9 mouse cellular contexts compared by ENCODE assay signal in the genomic region with DNA sequence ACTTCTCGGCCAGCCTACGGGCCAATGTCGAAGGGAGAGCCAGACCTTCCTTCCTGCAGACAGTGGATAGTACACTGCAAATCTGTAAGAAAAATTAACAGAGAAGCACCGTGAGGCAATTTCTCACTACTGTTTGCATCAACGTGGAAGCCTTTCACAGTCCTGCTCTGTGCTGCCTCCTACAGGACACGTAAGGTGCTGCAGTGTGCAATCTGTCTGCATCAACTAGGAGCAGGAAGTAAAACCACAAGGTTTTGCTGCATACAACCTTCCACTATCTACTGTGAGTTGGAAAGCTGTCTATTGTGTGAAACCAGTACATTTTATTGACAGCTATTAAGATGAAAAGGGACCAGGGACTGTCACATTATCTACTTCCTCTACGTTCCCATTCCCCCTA. TPM values are rescaled to one million over a fixed set of nuclear protein-coding genes. Genes with fewer than 3 reads are reported as not detected.
DNase-seq lines count a peak whose midpoint lies in the region; ATAC-seq and TF ChIP-seq lines count a peak whose summit lies in the region.
"Had no signal": no experiment of that assay in that cellular context is flagged by ENCODE, and none has a peak within 500 bp of the region (broad histone marks: within the 10 kb centered on the region; RNA-seq: fewer than 3 reads in every experiment).

No protein-coding gene starts in this region.

- no peak overlapping the region for H3K4me2 ChIP-seq in kidney, embryonic 15.5 days

- 96% methylated on average over 7 of the region's 7 CpGs for WGBS in kidney, embryonic 15.5 days

- peaks cover 5% of the 10 kb centered on the region for H3K4me1 ChIP-seq in kidney, embryonic 15.5 days
- H3K4me1 ChIP-seq in ES-E14 (ENCODE audit: control insufficient read depth in 2 of 2, insufficient read depth in 2 of 2, low read length in 2 of 2, poor library complexity in 1 of 2), result no peaks in the 10 kb centered on the region
- no peaks in the 10 kb centered on the region for H3K4me1 ChIP-seq in cortical plate, adult 2 months (ENCODE audit: control insufficient read depth, insufficient read depth, low read length)

- TF ChIP-seq POLR2A in cortical plate, adult 2 months (IDR thresholded peaks at IDR 0.05; ENCODE audit: extremely low read depth, insufficient read depth, low read length), result no peak

- peak; percentile 18 to 20 for DNase-seq in kidney, postnatal 4 days
- DNase-seq in ES-E14 (ENCODE audit: low read depth, low spot score), result peak; percentile 62
- DNase-seq in retina, postnatal 1 day, result peak; percentile 22
- no peak for DNase-seq in layer of hippocampus, adult 9-10 months (ENCODE audit: low spot score)
- no peak for DNase-seq in adrenal gland, adult 2 months
- no peak for DNase-seq in left cerebral cortex, adult 9 months (ENCODE audit: low spot score in 2 of 2)

- no peaks in the 10 kb centered on the region for H3K27me3 ChIP-seq in kidney, embryonic 15.5 days

- no peak overlapping the region for H3K27ac ChIP-seq in kidney, embryonic 15.5 days
- H3K27ac ChIP-seq in ES-E14 (ENCODE audit: insufficient read depth, low read depth, low read length, poor library complexity, severe bottlenecking), result no peak overlapping the region
- H3K27ac ChIP-seq in cortical plate, adult 2 months (ENCODE audit: insufficient read depth, low read length), result no peak overlapping the region

- H3K4me3 ChIP-seq in kidney, embryonic 15.5 days (replicated peaks), result no peak overlapping the region
- H3K4me3 ChIP-seq in ES-E14 (ENCODE audit: insufficient read depth in 1 of 2, low read depth in 1 of 2, low read length in 2 of 2, poor library complexity in 1 of 2, severe bottlenecking in 1 of 2), result no peak overlapping the region
- H3K4me3 ChIP-seq in cortical plate, adult 2 months (ENCODE audit: insufficient read depth, low read length), result no peak overlapping the region

- in situ Hi-C loops in ES-E14 (cut with MboI; ENCODE audit: low sequenced_read_pairs in 2 of 2, unreplicated experiment in 2 of 2), result no loop called here

- peaks cover 94% of the 10 kb centered on the region for H3K36me3 ChIP-seq in kidney, embryonic 15.5 days
- H3K36me3 ChIP-seq in ES-E14 (ENCODE audit: control insufficient read depth, insufficient read depth, low read length, poor library complexity, severe bottlenecking), result peaks cover 28% of the 10 kb centered on the region

- peak; percentile 31; the same call in 1 of the 2 replicates for TF ChIP-seq CTCF in cortical plate, adult 2 months (IDR thresholded peaks at IDR 0.05; ENCODE audit: extremely low read depth, insufficient read depth, low read length)

- no peaks in the 10 kb centered on the region for H3K9me3 ChIP-seq in kidney, embryonic 15.5 days (replicated peaks)
- H3K9me3 ChIP-seq in ES-E14 (ENCODE audit: control insufficient read depth, insufficient read depth, low read depth, low read length), result no peaks in the 10 kb centered on the region

- no peak overlapping the region for H3K9ac ChIP-seq in kidney, embryonic 15.5 days
- H3K9ac ChIP-seq in ES-E14 (ENCODE audit: insufficient read depth, low read depth, low read length, poor library complexity, severe bottlenecking), result no peak overlapping the region

- no peak for ATAC-seq in kidney, embryonic 15.5 days (replicated peaks; ENCODE audit: low FRiP score)

TF ChIP-seq in ES-E14, 5 proteins besides CTCF, POLR2A, EP300 and RAD21:
- TF ChIP-seq HCFC1 (IDR thresholded peaks at IDR 0.05; ENCODE audit: borderline replicate concordance, insufficient read depth, low read length) (no peak), CHD2 (IDR thresholded peaks at IDR 0.05; ENCODE audit: low read depth, low read length) (no peak), ZNF384 (IDR thresholded peaks at IDR 0.05; ENCODE audit: low read depth, low read length) (no peak), ZC3H11A (IDR thresholded peaks at IDR 0.05; ENCODE audit: borderline replicate concordance, low read depth, low read length) (no peak), MAFK (IDR thresholded peaks at IDR 0.05; ENCODE audit: insufficient read depth, low read depth, low read length) (no peak)

RNA-seq across cellular contexts. Expression of a gene that starts 6.2 kb away (rescaled TPM):
- polyA plus RNA-seq in kidney, embryonic 15.5 days (2015; fragmentation: Nextera tagmentation; extraction: Ambion mirVana), result 90.4 and 95.3 TPM in 2 replicates
- 48.5 and 70.4 TPM in 2 replicates for total RNA-seq in ES-E14 (2012; rRNA removed)
- polyA plus RNA-seq in cortical plate, adult 2 months (2012; rRNA removed), result 9.6 and 11.5 TPM in 2 replicates
- 10 to 100 TPM; 10.3 to 17.1 TPM for total RNA-seq in adrenal gland, adult 2 months (2021)
- 3.7 and 5.3 TPM in 2 replicates for polyA plus RNA-seq in adrenal gland, adult 2 months (2012; rRNA removed)

RNA-seq across cellular contexts. Expression of a gene that starts 39.0 kb away (rescaled TPM):
- 0.12 and 0.17 TPM in 2 replicates for polyA plus RNA-seq in kidney, embryonic 15.5 days (2015; fragmentation: Nextera tagmentation; extraction: Ambion mirVana)
- total RNA-seq in ES-E14 (2012; rRNA removed), result 0.11 and 0.18 TPM in 2 replicates
- polyA plus RNA-seq in cortical plate, adult 2 months (2012; rRNA removed), result 0.04 TPM in 1 of 2 replicates, not detected in the other
- not detected for total RNA-seq in adrenal gland, adult 2 months (2021)
- polyA plus RNA-seq in adrenal gland, adult 2 months (2012; rRNA removed), result not detected in 2 replicates
- polyA plus RNA-seq: intestine, embryonic 14.5 days had no signal

Comparison
In these comparisons a context has a peak if more than half of its experiments do, and no peak if none do; other contexts are left out.
1. DNase-seq: peak in kidney, postnatal 4 days (2 of 2), ES-E14 (single experiment) and retina, postnatal 1 day (single experiment); none in layer of hippocampus, adult 9-10 months (single experiment), adrenal gland, adult 2 months (single experiment) and left cerebral cortex, adult 9 months (0 of 2).